Mouse (Mus musculus): ENCODE results near the gene Ugt1a8.
"Not testable (repeated sequence)": the region's sequence is repeated elsewhere in the genome, so short reads cannot be mapped to it uniquely, and the experiment has no call there.

Gene Ugt1a8

DNA sequence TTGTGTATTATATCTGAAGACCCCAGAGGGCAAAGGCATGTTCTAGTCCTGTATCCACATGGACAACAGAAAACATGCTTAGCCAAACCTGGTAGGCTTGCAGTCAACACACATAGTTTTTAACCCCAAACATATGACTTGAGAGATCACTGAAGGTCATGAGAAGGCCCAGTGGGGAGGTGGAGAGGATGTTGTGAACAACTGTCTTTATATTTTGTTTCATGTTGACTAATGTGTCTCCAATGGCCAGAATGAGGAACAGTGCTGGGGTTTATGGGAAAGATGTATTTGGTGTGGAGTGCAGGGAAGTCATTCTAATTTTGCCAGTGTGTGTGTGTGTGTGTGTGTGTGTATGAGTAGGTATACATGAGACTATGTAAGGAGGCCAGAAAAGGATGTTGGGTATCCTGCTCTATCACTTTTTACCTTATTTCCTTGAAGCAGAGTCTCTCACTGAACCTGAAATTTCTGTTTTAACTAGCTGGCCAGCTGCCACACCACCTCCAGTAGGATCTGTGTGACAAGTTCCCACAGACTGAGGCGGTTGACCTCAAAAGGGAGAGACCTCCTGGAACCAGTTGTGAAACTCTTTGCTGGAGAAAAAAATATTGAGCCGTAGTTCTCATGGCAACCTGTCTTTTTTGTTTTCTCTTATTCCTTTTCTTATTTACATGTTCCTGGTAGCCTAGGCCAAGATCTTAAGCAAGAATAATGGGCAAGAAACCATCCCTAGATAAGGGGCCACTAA, 136.6 kb downstream of the Ugt1a8 start:
- DNase-seq, result no peak

DNA sequence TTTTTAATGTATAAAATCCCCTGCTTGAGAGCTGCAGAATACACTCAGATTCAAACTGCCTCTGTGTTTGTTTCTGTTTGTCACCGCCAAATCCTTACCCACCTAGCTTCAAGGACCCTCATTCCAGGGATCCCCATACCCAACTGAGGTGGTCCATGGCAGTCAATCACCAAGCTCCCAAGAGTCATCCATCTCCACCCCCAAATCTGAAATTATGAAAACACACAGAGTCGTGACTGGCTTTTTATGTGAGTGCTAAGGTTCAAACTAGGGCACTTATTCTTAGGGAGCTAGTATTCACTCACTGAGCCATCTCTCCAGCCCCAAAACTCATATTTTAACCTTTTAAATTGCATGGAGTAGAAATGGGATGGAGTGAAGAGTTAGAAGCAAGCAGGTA, 137.7 kb downstream of the Ugt1a8 start:
- DNase-seq, result not testable (repeated sequence)

DNA sequence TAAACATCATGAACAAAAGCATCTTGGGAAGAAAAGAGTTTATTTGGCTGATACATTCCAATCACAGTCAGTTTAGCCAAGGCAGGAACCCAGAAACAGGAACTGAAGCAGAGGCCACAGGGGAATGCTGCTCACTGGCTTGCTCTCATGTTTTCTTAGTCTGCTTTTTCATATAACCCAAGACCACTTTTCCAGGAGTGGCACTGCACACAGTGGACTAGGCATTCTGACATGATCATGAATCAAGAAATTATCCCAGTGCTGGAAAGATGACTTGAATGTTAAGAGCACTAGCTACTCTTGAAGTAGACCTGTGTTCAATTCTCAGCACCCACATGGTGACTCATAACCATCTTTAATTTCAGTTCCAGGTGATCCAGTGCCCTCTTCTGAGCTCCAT, 138.1 kb downstream of the Ugt1a8 start:
- DNase-seq, result no peak

DNA sequence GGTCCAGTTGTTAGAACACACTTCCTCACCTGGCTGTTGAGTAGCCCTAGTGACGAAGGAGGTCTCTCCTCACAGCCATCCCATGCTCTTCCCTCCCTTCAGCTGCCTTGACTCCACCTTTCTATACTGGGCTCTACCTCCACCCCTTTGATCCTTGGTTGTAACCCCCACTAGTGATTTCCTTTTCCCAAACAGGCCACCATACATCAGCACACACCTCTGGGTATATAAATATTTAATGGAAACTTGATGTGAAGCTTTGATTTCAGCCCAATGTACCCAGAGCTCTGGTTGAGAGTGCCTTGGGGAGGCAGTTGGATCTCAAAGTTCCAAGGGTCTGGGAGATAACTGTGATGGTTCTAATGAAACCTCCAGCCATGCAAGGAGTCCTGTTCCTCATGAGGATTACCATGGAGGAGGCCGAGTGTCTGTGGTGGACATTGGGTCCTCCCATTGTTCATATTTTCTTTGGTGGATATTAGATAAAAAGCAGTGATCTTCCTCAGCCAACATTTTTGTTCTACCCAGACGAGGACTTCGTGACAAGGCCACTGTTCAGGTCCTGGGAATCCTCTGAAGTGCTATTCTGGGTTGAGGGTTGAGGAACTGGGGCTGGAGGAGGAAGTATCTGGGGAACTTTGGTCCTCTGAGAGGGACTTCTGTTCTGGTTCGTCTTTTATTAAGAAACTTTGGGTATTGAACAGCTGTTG, 139.2 kb downstream of the Ugt1a8 start, which contains the start of gene Mroh2a:
Mroh2a (plus strand) TSS at position 317 of the 710 bp plus-strand sequence.
- no peak for DNase-seq

DNA sequence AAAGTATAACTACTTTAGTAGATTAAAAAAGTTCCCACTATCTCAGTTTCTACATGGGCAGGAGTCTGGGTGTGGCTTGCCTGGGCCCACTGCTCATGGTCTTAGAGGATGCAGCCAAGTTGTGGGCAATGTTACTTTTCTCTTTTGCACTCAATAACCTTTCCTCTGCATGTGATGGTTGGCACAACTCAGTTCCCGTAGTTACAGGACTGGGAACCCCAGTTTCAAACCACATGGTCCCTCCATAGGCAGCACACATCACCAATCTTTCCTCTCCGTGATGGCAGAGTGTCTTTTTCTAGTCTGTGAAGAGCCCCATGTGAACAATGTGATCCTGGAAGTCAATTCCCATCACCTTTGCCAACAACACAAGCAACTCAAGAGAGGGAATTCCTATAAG, 139.9 kb downstream of the Ugt1a8 start:
- no peak for DNase-seq

DNA sequence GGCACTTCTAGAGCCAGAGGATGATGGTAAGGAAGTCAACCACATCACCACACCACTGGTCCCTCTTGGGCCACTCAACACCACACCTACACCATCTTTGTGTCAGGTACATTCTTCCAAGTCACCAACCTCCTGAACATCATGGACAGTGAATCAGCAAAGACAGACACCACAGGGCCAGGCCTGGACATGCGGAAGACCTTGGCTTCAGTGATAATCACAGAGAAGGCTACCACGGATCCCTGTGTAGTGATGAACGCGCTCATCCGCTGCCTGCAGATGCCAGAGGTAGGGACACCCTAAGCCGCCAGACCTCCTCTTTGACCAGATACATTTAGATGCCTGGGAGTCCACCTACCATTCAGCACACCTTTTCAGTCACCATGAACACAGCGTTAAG, 140.5 kb downstream of the Ugt1a8 start:
- DNase-seq, result no peak

DNA sequence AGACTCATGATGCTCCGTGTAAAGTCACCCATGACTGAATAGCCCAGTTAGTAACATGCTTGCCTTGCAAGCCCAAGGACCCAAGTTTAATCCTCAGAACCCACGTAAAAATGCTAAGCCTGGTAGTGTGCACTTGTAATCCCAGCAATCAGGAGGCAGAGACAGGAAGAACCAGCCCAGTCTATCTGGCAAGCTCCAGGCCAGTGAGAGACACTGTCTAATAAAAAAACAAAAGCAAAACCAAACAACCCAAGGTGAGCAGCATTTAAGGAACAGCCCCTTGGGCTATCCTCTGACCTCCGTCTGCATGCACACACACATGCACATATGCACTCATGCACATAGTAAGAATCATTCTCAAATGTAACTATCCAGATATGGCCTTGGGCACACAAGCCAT, 142.0 kb downstream of the Ugt1a8 start:
- no peak for DNase-seq

DNA sequence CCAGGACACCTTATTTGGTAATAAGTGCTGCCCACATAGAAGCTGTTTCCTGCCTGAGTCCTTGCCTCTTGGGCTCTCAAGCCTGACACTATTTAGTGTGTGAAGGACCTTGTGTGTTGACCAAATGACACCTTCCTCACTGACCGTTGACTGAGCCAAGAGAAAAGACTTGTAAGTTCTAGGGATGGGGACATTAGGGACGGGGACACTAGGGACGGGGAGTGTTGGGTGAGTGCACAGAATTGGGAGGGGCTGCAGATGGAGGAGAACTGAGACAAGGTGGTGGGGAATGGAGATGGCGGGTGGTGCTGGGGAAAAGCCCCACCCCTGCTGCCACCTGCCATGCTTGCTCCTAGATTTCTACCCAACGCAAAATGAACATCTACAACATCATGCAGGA, 142.4 kb downstream of the Ugt1a8 start:
- DNase-seq, result no peak

DNA sequence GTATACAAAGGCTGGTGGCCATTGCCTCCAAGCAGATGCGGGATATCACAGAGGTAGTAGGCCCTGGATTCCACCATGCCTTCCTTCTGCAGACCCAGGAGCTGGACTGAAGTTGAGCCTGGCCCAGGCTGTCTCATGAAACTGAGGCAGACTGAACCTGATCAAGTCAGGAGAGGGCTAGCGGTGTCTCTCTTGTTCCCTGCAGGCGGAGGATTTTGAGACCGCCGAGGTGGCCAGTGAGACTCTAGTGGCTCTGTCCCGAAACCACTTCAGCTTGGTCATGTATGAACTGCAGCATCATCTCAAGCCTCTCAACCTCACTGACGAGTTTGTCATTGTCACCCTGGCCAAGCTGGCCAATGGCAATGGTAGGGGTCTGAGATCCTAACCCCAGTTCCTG, 142.8 kb downstream of the Ugt1a8 start:
- DNase-seq, result no peak

DNA sequence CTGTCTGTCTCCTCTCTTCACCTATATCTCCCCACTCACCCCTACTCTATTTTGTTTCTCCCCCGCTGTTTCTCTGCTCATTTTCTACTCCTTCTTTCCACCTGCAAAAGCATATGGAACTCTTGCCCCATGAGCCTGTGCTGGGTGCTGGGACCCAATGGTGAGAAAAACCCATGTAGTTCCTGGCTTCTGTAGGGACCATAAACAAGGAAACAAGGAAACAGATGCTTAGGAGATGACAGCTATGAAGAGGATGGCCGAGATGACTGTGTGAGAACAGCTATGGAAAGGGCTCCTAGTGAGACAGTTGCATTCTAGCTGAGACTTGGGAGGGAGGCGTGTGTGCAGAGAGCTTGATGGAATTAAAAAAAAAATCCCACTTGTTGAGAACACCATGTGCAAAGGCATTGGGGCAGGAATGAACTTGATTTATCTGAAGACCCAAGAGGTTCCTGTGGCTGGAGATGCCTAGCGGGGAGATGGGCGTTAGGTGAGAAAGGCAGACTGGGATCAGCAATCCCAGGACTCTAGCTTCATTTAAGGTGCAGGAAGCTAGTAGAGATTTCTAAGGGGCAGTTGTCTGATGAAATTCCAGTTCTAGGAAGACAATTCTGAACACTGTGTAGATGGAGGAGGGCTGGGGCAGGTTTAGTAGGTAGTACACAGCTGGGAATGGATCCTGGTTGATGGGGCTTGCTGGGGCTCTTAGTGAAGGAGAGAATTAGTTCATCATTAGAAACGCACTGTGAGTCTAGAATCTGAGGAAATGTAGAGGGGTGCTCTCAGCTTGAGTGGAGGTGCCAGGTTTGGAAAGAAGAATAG, 143.6 kb downstream of the Ugt1a8 start:
- no peak for DNase-seq

DNA sequence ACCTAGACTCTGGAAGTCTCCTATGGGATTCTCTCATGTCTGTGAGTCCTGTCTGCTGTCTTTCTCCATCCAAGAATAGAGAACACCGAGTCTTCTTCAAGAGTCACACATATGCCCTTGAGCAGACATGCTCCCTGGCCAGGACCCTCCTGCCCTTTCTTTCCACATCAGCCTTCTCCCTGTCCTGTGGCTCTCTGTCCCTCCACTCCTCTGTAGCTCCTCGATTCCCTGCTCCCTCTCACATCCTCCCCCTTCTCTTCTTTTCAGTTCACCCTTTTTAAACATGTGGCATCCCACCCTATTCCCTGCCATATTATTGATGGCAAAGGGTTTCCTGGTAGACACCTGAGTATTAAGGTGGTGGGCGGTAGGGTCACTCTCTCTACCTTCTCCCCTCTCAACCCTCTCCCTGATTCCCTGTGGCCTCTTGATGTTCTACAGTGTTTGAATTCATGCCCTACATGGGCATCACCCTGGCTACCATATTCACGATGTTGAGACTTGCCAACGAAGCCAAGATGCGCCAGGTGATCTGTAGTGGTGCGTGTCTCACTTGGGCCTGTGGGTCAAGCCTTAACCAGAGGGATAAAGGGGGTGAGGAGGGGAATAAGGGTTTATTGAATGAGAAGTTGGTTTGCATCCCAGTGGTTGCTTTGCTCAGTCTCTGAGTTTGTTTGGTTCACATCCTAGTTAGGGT, 144.3 kb downstream of the Ugt1a8 start:
- DNase-seq, result no peak

DNA sequence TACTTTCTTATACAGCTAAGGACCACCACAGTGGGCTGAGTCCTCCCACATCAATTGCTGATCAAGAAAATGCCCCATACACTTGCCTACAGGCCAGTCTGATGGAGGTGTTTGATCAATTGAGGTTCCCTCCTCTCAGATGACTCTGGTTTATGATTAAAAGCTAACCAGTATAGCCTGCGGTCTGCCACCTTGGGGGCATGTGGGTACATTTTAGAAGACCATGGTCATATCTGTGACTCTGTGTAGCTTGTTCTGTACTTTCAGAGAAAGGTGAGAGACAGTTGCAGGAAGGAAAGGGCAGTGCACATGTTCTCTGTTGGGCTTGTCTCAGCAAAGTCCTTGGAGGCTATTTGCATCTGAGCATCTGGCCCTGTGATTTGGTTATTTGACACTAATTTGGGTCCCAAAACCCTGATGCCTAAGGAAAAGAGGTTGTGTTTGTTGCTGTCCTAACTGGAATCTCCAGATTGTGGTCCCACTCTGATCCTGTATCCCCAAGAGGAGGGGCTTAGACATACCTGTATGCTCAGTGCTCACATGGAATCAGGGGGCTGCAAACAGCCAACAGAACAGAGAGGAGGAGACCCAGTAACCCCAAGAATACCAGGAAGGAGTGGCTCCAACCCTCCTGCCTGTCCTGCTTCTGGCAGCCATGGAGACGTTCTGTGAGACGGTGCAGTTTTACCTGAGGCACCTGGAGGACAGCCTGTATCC, 145.2 kb downstream of the Ugt1a8 start:
- no peak for DNase-seq

DNA sequence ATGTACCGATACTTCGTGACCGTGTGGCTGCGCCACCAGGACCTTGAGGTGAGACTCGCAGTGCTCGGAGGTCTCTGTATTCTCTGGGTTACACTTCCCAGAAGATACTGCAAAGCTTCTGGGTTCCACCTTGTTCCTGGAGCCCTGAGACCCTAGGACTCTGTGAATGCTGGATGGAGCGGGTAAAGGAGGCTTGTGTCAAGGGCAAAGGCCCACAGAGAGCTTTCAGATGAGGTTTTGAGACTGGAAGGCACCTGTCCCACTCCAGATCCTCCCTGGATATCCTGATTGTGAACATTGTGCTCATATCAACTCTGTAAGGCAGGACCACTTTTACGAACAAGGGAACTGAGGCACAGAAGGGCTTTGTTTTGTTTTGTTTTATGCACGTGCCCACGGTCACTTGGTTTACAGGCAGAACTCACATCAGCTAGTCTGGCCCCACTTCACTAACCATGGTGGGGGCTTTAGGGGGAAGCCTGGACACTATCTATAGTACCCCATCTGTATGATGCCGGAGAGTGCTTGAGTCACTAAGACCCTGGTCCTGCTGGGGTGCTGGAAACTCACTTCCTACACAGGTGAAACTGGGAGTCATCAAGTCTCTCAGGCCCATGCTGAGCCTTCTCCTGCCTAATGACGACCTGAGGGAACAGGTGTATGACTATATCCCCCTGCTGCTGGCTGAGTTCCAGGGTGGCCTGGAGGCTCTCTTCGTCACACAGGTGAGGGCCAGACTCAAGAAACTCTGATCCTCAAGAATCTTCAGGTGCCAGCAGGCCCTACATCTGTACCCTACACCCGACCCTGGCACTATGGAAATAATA, 146.0 kb downstream of the Ugt1a8 start:
- DNase-seq, result no peak

DNA sequence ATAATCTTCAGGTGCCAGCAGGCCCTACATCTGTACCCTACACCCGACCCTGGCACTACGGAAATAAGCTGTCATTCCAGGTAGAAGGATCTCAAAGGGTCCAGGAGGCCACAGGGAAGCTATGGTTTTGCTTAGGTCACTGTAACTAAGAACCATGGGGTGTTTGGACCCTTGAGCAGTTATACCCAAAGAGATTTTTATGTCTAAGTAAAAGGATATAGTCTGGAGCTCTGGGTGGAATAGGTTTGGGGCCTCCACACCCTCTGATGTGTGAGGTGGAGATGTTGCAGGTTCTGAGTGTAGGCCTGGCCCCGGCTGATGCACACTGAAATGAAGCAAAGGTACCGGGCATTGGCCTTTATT, 146.6 kb downstream of the Ugt1a8 start:
- DNase-seq, result no peak

DNA sequence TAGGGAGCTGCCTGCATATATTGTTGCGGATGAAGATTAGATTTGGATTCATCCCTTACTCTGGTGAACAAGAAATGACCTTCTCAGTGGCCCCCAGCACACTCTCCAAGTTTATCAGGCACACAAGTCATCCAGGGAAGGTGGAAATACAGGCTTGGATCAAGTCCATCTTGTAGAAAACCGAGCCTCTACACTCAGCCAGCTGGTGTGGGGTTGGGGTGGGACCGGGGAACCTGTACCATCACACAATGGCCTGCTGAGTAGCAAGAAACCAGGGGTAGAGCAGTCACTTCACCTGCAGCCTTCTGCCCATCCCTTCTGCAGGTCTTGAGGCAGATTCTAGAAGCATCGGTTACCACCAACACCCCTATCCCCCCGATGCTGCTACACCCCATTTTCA, 147.0 kb downstream of the Ugt1a8 start:
- DNase-seq, result no peak

DNA sequence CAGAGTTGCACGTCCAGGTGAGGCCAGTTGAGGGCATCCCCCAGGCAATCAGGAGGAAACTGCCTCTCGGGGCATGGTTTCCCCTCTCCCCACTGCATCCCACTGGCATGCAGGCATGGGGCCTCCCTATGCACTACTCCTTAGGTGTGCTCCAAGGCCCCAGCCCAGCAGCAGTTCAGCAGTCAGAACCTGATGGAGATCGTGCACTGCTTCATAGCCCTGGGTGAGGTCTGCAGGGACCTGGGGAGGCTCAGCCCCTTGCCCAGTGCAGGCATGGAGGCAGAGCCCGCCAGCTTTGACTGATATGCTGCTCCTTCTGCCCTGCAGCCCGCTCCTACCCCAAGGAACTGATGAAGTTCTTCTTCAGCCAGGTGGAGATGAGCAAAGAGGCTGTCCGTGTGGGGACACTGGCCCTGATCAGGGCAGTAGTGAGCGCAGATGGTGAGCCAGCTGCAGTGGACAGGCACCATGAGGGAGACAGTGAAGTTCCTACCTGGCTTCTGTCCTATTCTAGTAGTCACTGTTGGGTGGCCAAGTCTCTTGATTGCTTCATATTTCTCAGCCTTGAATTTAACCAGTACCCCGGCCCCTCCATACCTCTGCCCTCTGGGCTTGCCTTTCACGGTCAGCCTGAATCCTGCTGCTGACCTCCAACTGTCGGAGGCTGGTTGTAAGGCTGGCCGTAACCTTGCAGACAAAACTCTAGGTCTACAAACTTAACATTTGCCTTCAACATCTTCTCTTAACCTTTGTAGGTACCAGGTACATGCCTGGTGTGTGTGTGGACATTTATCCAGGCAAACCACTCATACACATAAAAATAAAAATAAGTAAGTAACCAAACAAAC, 147.7 kb downstream of the Ugt1a8 start:
- no peak for DNase-seq

DNA sequence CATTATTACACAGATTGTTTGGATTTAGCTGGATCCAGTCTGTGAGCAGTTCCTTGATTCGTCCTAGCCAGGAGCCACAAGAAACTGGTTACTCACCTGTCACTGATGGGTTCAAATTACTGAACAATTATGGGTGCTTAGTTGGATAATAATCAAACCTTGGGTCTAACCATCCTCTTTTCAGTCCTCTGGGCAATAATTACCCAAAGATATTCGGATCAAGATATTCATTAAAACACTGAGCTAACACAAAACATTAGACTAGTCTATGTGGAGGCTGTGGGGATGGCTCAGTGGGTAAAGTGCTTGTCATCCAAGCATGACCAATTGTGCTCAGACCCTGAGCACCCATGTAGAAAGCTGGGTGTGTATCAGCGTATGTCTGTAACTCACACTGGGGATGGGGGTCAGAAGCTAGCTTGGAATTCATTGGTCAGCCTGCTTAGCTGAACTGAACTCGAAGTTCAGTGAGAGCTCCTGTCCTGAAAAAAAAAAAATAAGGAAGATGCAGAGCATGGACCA, 148.3 kb downstream of the Ugt1a8 start:
- DNase-seq, result no peak

DNA sequence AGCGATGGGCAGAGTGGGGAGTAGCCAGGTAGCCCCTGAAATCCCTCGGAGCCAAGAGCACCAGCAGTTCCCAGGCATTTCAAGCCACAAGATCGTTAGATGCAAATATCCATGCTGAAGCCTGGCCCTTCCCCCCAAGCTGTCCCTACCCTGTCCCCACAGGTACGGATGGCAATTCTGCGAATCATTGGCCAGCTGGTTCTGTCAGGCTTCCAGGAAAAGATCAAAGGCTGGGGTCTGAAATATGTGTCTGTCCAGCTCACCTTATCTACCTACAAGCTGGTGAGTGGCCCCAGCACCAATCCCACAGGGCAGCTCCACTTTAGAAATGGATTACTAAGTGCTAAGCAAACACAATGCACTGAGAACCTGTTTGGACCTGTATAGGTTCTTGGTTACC, 149.7 kb downstream of the Ugt1a8 start:
- DNase-seq, result no peak

DNA sequence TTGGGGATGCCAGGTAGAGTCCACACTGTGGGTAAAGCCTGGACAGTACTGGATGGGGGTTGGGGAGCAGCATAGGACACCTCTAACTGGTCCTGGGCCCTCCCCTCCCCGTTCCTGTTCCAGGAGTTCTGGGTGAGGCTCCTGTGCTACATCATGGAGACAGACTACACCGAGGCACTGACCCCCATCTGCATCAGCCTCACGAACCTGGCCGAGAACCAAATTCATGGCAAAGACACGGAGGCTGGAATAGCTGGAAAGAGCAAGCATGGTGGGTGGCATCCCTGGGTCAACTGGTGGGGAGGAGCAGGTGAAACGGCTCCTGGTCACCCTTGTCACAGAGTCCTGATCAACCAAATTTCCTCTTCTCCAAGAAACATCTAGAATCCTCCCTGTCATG, 151.2 kb downstream of the Ugt1a8 start:
- DNase-seq, result no peak

DNA sequence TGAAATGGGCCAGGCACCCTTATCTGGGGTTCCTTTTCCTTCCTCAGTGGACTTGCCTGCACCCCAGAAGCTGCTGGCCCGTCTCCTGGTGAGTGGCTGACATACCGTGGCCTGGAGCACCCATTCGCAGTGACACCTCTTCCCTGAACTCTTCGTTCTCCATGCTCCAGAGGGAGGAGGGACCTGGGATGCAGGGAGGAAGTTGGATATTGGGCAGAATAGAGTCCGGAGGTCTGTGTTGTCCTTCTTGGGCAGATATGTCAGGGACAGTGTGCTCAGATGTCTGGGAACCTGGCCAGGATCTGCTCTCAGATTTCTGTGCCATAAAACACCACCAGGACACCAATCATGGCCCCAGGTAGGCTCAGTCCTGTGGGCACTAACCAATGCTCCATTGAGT, 152.5 kb downstream of the Ugt1a8 start:
- no peak for DNase-seq
